Mouse (Mus musculus) hematopoietic stem cell, adult 5-6 weeks (primary cell): ENCODE results near the gene Uqcrfs1. TPM values are rescaled to one million over a fixed set of nuclear protein-coding genes. Genes with fewer than 3 reads are reported as not detected.
A peak's percentile ranks its signal among the peaks of the same experiment; 100 is the strongest.

ENCODE experiments used
- ATAC-seq, 2 experiments: fragments of 125-278 bp in 1 of 2; replicated peaks in 1 of 2; 2 replicates each; pipeline ENCODE4 v1.8.0; 2016 to 2017; ENCODE audit warnings: inconsistent platforms in 2 of 2, mild to moderate bottlenecking in 2 of 2, moderate number of reproducible peaks in 2 of 2, low read depth in 1 of 2, moderate TSS enrichment in 1 of 2; ENCODE audit not compliant: low FRiP score in 2 of 2, poor library complexity in 2 of 2, severe bottlenecking in 2 of 2, insufficient read depth in 1 of 2, low TSS enrichment in 1 of 2
- total RNA-seq: library from RNA; stranded (forward); fragments of 172-1452, 232-1000 nt; gene quantifications from 2 replicates; pipeline ENCODE4 v1.2.3, GENCODE M21; 2017

Uqcrfs1 gene
- total RNA-seq, 1 experiment from 2014 or later, result 95.5 TPM

DNA sequence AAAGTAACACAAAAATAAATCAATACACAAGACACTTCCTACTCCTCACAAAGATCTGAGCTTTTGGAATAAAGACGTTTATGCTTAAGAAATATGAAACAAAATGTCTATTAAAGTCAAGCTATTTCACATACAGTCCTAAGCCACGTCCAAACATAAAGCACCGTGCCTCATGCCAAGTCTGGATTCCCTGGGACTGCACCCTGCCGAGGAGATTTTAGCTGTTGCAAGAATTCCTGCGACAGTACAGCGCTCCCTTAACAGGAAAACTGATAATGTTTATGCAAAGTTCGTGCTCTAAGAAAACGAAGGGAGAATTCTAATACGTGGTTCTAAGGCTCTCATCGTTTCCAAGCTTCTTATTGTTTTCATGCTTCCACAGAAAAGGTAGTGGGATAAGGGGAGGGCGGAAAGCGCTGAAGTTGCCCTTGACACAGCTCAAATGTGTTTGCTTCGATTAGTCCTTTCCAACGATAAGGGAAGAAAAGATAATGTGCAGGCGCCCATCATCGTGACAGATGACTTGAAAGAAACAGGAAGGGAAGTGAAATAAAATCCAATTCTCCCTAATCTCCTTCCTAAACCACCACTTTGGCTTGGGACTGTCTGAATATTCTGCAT, 23.8 kb downstream of the Uqcrfs1 start:
- no peak for ATAC-seq

DNA sequence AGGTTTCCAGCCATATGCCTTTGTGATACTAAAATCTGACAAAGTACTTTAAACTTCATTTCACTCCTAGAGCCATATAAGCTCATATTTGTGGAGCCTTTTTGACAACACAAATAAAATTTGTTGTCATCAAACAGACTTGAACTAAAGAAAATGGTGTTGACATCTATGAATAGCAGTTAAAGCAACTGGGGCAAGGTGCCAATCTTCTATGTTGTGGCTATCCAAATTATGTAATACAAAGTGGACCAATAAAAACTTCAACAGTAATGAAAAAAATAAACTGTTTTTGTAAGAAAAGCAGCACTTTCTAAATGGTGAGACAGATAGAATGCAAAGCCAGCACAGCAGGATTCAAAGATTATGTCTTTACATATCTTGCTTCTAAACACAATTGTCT, 27.0 kb downstream of the Uqcrfs1 start:
- ATAC-seq, result no peak

DNA sequence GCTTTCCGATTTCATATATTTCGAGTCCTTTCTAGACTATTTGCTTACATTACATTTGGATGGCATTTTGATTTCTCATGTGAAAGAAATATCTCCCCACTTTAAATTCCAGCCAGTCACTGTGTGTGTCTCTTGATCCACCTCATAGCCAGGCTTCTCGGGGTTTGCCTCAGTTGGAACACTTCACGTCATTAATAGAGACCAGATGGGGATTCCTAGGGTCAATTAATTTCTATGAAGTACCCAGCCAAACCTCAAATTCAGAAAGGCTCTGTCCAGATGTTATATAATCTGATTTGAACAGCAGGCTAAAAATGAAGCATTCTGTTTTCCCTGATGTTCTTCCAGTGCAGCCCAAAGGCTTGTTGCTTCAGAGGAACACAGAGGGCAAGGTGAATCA, 37.5 kb downstream of the Uqcrfs1 start:
- ATAC-seq, result no peak

DNA sequence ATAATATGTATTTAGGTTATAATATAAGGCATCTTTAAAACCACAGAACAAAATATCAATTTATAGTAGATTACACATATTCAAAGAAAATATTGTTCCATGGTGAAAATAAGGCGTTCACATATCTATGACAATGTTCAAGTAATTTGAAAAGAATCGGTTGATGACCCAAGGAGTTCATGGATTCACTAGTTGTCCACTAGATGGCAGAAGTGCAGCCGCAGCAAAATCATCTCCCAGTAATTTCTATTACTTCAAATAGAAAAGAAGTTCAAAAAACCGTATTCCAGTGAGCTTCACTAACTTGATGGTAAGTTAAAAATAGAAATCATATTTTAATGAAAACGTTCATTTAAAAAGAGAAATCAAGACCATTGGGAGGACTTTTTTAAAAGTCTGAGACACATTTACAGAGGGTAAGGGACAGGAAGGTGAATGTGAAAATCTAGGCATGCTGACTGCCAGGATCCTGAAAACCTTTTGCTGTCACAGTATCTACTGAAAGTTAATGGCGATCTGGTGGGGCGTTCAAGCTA, 43.2 kb downstream of the Uqcrfs1 start:
- ATAC-seq, result 0 out of 4 replicates have a peak, but pooled peaks of 1 of the 2 experiments have one; percentile 32

Other genes with a start within 250 kb of the Uqcrfs1 start
- gene Agtr1a, start 208.9 kb downstream of the Uqcrfs1 start, total RNA-seq, result 2.8 TPM in 1 of 2 replicates, not detected in the other
- gene Dusp22, start 114.6 kb upstream of the Uqcrfs1 start, total RNA-seq, result 5.1 and 10.2 TPM in 2 replicates
- 1.7 and 2.7 TPM in 2 replicates for gene Irf4, start 203.9 kb upstream of the Uqcrfs1 start, total RNA-seq